Mouse (Mus musculus) retina, postnatal 7 days (tissue): ENCODE measurements around the gene Kctd15.
A peak's percentile ranks its signal among the peaks of the same experiment; 100 is the strongest.

Experiments
- DNase-seq: peaks from one replicate; pipeline ENCODE4 v3.0.0-alpha.2; 2012; ENCODE audit warnings: low read depth, low spot score

Kctd15 gene

DNA sequence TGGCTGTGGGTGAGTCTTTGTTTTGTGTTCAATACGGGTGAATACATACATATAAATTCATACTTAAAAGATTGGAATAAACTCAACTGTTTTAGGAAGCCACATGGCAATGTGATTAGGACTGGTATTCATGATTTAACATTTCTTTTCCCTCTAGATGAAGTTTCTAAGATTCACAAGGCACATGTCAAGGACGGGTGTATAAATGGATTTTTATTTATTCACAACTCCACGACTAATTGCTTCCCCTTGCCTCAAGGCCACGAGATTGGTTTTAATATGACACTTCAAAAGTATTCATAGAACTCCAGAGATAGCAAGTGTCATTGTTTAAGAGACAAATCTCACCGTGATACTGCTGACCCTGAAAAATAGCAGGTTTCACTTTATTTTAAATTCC is at the start of gene Kctd15:
Gene Kctd15, minus strand, starts transcription at position 101 of the 400 bp plus-strand sequence.
- DNase-seq: no peak

DNA sequence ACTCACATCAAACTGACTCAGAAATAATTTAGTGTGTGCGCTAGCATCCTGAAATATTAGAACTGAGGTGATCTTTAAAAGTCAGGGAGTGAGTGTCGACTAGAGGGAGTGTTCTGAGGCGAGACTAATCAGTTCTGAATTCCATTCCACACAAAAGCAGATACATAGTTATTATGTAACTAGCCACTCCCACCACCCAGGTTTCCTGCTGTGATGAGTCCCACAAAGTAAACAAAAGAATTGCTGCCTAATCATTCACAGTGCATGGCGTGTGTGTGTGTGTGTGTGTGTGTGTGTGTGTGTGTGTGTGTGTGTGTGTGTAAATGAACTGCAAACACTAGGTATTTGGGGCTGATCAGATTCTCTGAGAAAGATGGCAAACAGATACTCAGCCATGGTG is 47.9 kb upstream of the Kctd15 start:
- no peak for DNase-seq

DNA sequence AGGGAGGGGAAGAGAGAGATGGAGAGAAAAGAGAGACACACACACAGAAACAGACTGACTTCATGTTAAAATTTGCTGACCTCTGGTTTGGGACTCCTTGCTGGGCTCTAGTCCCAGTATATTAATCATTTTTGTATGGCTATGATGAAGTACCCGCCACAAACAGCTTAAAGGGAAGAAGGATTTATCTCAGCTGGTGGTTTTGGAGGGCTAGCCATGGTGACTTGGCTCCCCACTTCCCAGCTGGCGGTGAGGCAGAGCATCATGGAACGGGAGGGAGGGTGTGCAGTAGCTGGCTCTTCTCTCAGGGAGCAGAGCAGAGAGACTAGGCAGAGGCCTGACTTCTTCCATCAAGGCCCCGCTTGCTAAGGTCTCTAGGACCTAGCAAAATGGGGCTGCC is 46.9 kb upstream of the Kctd15 start:
- DNase-seq: no peak

DNA sequence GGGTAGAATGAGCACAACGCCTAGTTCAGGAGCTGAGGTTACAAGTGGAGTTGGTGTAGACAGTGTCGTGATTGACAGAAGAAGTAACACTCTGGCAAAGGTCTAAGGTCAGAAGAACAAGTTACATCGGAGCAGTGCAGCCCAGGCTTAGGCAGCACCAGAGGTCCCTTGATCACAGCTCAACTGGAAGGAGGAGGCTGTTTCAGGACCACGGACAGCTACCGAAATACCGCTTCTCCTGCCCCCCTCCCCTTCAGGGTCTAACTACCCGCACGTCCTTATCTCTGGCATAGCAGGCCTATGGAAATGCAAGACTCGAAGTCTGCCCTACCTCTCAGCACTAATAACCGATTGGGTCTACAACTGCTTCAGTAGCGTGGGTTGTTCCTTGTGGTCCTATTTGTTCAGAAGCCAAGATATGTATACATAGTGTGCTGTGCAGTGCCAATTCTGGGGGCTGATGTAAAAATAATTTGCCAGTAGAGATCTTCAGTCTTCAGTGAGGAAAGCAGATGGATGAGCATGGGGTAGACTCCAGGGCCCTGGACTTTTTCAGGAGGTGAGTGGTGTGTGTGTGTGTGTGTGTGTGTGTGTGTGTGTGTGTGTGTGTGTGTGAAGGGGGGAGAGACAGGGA is 46.3 kb upstream of the Kctd15 start:
- DNase-seq: no peak

DNA sequence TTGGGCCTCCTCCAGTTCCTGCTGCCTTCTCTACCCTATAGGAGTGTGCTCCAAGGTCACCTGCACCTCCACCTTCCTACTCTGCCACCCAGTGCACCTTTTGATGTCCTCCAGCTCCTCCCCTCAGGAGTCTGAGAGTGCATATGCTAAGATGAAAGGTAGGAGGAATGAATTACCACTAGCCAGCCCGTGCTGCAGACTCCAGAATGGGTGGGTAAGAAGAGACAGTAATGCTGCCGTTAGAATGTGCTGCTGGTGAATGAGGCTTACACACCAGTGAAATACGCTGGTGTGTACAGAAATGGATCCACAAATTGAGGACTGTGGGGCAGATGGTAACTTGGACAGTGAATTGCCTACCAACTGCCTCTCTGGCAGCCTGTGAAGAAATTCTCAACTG is 43.4 kb upstream of the Kctd15 start:
- DNase-seq: no peak

DNA sequence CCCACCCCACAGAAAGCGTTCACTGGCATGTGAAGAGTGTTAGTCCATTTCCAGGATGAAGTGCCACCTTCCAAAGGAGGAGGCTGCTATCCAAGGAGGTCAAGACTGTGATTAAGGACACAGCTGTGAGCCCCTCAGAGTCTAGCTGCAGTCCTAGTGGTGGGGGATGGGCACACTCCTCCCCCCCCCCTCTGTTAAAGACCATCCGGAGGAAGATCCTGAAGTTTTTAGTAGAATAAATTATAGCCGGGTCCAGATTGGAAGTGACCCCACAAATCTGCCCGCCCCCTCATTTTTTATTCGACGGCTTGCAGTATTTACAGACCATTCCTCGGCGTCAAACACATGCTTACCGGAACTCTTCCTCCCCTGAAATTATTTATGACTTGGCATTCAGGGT is 41.7 kb upstream of the Kctd15 start:
- no peak for DNase-seq

DNA sequence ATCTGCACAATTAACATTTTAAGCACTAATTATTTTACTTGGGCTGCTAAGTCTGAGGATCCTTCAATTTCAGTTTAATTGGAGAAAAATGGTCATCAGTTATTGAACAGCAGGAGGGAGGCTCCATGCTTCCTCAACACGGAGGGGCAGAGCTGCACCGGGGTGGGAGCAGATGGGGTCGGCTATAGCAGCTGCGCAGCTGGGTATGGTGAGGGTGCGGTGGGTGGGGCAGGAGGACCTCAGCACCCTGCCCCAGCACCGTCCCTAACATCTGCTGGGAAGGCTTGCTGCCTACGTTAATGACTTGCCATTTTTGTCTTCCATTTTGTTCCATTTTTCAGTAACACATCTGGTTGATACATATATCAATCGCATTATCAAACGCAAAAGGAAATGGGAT is 39.6 kb upstream of the Kctd15 start:
- no peak for DNase-seq

DNA sequence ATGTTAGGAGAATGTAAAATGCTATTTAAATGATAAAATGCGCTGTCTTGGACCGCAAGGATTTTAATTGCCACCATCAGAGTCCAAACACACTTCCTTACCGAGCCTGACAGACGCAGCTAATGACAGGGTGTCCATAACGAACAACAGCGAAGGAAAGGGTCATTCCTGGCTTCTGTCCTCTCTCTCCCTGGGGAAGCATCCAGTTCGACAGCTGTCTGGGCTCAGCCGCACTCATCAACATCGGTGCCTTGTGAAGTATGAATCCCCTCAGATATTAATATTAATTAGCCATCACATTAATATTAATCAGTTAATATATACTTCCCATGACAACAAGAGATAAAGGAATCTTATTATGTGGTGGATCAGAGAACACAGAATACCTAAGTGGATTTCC is 38.4 kb upstream of the Kctd15 start:
- no peak for DNase-seq

DNA sequence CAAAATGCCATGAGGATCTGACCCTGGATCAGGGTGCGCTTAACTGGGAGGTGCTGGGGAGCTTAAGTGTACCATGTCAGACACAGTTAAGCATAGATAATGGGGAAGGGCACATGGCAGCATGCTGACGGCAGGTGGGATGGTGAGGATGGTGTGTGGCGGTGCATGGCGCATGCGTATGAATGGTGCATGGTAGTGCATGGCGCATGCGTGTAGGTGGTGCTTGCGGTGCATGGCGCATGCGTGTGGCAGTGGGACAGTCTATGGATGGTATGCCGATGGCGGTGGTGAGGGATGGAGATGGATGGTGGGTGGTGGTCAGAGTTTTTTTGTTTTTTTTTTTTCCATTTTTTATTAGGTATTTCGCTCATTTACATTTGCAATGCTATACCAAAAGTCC is 37.4 kb upstream of the Kctd15 start:
- DNase-seq: no peak

DNA sequence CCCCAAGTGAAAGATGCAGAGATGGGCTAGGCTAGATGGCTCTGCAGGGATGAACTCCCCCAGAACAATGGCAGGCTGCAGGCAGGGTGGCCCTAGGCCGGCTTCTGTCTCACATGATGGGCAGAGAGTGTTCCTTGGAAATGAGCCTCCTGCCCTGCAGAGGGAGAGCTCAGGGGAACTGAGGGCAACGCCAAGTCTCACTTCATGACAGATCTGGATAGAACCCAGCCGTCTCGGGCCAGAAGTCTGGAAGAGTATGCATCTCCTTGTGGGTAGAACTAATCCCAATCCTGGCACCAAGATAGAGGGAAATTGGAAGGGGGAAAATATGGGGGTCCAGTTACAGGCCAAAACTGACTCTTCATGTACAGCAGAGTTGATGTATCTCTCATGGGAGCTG is 36.5 kb upstream of the Kctd15 start:
- DNase-seq: no peak

DNA sequence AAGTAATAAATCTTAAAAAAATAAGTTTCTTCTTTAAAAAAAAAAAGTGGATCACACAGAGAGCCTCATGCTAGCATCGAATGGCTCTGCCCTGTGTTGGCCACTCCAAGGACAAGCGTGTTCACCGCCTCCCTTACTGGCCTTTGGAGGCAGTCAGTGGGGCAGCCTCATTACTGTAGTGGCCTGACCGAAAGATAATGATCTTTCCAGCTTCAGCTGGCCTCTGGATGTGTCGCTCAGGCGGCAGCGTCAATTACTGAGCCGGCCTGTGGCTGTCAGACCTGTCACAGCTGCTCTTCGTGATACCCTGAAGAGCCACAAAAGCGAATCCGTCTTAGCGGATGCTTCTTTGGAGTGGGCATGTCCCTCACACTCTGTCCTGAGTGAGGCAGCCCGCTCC is 33.6 kb upstream of the Kctd15 start:
- DNase-seq: no peak

DNA sequence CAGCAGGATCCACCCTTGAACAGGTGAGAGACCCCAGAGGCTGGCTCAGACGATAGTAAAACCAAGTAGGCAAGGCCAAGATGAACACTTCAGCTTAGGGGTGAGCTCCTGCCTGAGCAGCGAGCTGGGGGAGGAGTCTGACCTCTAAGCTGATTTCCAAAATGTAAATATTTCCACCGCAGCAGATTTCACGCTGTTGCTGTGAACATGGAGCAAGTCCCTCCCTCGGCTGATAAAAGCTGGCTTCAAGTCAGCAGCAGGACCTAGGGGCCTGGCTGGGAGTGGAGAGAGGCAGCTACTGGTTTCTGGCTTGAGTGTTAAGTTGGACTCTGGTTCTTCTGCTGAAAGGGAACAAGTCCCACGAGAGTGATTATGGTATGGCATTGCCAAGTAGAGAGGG is 32.5 kb upstream of the Kctd15 start:
- DNase-seq: no peak

DNA sequence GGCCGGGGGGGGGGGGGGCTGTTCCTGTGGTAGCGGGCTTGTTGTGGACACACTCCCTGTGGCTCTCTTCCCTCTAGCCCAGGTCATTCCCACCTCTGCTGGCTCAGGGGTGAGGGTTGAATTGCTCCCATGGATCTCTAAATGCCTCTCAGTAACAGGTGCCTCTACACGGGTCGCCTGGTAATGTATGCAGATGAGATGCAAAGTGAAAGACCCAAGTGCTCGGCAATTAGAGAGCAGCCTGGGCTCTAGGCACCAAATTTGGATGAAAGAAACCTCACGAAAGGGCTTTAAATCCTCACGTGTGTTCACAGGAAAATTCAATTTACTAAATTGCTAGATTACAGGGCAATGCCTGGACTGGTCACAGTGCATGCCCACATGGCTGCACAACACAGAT is 29.3 kb upstream of the Kctd15 start:
- no peak for DNase-seq

DNA sequence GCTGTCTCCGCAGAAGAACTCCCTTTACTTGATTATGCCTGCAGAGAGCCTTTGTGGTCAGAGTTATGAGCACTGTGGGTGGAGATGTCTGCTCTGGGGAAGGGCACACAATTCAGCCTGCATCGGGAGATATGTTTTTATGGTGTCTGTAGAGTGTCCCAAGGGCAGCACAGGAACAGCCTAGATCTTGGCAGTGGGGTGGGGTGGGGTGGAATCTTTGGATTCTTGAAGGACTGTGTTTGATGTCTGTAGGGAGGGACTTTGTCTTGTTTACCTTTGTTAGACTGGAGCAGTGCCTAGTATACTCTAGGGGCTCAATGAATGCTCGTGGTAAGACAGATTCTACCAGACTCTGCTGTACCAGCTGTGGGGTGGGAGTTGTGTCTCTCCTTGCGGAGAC is 28.6 kb upstream of the Kctd15 start:
- no peak for DNase-seq

DNA sequence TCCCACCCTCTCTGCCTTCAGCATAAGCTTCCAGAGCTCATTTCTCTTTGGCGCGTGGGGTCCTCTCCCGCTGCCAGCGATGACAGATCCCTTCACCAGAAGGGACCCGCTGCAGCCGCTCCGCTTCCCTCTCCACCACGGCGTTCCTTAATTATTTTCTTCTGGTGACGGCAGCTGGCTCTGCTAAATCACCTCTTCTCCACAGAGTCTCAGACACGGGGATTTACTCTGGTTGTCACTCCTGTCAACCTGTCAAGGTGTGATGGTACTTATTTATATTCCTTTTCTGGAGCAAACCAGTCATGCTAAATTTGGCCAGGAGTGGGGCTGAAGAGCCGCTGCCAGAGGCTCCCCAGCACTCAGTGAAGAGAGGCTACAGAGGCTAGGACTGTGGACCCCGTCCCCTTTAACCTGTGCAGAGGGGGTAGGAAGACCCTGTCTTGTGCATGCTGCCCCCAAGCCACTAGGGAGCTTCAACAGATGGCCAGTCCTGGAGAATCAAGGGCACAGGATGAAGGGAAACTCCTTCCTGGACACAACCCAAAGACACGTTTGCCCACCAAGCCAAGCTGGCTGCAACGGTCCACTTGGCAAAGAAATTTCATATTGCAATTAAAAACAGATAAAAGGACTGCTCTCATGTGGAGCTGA is 24.4 kb upstream of the Kctd15 start:
- no peak for DNase-seq

DNA sequence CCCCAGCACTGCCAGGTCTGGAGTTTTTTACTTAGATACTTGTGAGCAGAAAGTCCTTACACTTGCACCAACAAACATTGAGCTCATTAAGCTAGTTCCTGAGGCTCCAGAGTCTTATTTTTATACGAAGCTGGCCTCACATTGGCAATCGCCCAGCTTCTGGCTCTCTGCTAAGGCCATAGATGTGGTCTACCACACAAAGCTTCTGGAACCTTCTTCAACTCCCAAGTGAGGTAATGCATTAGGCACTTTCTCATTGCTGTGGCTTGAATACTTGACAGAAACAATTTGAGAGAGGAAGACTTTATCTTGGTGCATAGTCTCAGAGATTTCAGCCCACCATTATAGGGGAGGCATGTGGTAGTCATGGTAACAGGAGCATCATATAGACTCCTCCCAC is 23.4 kb upstream of the Kctd15 start:
- no peak for DNase-seq

DNA sequence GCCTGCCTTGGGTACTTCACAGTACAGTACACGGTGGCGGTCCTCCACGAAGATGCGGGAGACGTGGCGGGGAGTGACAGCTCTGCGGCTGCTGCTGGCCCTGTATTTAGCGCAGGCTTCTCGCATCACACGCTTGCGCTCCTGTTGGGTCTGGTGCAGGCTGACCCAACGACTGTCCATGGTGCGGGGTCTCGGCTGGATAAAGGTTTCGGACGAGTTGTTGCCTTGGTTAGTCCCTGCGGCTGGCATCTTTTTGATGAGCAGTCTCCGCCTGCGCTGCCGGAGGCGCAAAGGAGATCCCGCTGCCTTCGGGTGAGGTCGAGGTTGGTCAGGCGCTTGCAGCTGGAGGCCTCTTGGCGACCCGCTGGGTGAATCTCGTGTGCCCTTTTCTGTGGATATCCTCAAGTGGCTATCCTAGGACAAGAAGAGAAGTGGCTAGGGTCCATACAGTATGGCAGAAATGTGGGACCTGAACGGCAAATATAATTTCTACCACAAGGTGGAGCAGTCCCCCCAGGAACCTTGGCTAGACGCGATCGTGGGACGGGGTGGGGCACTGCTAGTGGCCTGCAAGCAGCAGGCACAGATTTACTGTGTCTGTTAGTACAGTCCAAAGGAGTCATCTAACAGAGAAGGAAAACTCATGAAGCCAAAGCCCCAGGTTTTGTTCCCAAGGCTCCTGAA is 19.4 kb upstream of the Kctd15 start:
- peak; percentile 70 for DNase-seq

DNA sequence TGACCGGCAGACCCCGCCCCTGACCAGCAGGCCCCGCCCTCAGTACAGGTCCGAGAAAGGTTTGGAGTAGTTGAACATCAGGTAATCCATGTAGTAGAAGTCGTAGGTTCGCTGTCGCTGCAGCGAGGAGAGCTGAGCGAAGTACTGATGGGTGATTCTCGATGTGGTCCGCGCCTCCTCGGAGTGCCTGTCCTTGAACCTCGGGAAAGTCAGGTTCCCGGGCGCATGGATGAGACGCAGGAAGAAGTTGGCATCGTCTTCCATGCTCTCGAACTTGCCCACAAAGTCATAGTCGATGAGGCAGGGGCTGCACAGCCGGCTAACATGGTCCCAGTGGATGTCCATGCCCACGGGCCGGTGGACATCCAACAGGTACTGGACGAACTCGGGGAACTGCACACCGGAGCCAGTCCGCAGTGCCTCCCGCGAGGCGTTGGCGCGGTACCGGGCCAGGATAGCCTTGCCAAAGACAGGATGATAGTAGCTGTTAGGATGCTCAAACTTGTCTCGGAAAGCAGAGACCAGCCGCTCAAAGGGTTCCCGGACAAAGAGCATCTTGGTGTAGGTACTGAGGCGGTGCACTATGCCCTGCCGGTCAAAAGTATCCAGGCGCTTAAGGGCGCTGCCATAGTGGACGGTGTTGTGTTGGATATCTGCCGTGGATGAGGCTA is 18.7 kb upstream of the Kctd15 start:
- no peak for DNase-seq

DNA sequence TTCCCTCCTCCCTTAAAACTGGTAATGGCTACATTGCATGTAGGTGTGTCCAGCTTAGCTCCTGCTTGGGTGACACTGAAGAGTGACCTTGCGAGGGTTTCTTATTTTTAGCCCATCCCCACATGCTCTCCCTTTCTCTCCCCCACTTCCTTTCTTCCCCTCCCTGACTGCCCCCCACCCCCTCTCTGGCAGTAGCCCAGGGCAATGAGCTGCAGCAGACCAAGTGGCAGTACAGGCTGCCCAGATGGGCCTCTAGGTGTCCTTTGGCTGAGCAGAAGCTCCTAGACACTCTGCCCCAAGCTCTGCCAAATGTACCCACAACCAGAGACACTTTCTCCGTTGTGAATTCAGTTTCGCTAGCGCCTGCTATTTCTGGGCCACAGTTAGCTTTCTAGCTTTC is 16.4 kb upstream of the Kctd15 start:
- DNase-seq: no peak

DNA sequence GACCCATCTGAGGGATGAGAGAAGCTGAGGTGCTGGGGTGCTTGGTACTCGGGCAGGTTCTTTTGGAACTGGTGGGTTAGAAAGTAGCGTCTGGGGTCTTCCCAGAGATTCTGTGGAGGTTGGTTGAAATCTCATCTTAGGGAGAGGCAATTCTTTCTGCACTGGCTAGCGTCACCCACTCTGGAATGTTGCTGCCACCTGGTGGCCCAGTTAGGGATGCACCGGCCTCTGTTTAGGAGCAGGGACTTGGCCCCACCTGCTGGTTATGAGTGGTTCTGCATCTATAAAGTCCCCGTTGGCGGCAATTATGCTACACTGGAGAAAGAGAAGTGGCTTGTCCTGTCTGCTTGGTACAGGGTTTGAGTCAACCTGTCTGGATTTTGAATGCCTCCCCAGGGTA is 15.4 kb upstream of the Kctd15 start:
- DNase-seq: peak; percentile 85

DNA sequence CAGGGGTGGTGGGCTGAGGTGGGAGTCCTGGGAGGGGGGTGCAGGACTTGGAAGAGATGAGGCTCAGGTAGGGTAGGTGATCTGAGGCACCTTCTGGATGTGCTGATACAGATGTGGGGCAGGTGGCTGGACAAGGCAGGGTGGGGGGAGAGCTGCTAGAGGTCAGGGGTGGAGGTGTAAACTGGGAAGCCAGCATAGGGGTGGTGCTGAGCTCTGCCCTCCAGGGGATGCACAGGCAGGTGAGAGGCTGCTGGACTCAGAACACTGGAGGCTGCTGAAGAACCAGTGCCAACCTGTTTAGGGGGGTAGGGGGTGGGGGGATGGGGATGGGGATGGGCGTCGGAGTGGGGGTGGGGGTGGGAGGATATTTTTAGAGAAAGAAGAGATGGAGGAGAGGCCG is 14.2 kb upstream of the Kctd15 start:
- no peak for DNase-seq

DNA sequence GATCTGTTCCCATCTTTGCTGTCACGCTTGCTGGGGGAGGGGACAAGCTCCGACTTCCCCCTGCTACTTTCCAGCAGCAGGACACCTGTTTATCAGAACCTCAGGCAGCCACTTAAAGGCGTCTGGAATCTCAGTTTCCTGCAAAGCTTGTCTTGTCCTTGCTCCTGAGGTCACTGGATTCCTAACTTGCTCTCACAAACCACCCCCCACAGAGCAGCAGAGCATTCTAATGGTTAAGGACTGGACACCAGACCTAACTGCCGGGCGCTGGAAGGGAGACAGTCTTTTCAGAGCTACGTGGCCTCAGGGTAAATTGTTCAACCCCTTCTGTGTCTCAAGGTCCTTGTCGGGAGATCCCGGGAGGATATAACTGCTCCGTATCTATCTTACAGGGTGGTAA is 12.8 kb upstream of the Kctd15 start:
- no peak for DNase-seq

DNA sequence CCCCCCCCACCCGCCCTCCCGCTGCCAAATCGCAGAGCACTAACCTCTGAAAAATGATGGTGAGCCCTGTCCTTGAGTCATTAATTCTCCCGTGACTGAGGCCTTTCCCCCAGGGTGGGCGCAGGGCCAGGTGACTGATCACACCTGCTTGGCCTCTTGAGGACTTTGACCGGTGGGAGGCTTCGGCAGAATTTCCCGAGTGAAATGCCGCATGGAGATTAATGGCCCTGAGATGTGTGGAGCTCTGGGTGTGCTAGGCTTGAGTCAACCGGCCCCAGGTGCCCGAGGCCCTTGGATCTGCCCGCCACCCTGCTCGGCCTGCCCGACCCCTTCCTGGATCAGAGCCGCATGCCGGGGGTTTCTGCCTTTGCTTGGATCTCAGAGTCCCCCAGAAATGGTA is 11.3 kb upstream of the Kctd15 start:
- DNase-seq: no peak
